Mouse (Mus musculus) hindbrain, embryonic 14.5 days (tissue): Measurements from ENCODE around the gene Guca2a. TPM values are rescaled to one million over a fixed set of nuclear protein-coding genes. Genes with fewer than 3 reads are reported as not detected.
A peak's percentile ranks its signal among the peaks of the same experiment; 100 is the strongest.

Experiments used
- ATAC-seq: fragments of 200-750 bp; cut with Nextera tagmentation; 2 replicates; pipeline ENCODE4 v1.8.0; 2017; ENCODE audit warnings: moderate number of reproducible peaks, mild to moderate bottlenecking, moderate TSS enrichment, moderate library complexity; ENCODE audit not compliant: low FRiP score
- DNase-seq: peaks from one replicate; pipeline ENCODE4 v3.0.0-alpha.2; 2015; ENCODE audit warnings: low spot score
- H3K27ac ChIP-seq: fragments of 300-500 bp; sonication (generic); 2 replicates; pipeline ENCODE4 v1.5.1; 2014; ENCODE audit warnings: mild to moderate bottlenecking, moderate library complexity
- H3K27me3 ChIP-seq: fragments of 300-500 bp; sonication (generic); 2 replicates; pipeline ENCODE4 v1.6.1; 2014; ENCODE audit warnings: mild to moderate bottlenecking, low read length, mixed read lengths; ENCODE audit not compliant: control insufficient read depth, insufficient read depth
- H3K36me3 ChIP-seq: fragments of 300-500 bp; sonication (generic); replicated peaks from 2 replicates; pipeline ENCODE4 v1.6.1; 2014; ENCODE audit not compliant: control insufficient read depth, insufficient read depth
- H3K4me1 ChIP-seq: fragments of 300-500 bp; sonication (generic); replicated peaks from 2 replicates; pipeline ENCODE4 v1.6.1; 2014; ENCODE audit warnings: antibody characterized with exemption, low read length, mixed read lengths; ENCODE audit not compliant: control insufficient read depth, insufficient read depth
- H3K4me2 ChIP-seq: fragments of 300-500 bp; sonication (generic); replicated peaks from 2 replicates; pipeline ENCODE4 v1.6.1; 2014; ENCODE audit warnings: mild to moderate bottlenecking, moderate library complexity
- H3K4me3 ChIP-seq: fragments of 300-500 bp; sonication (generic); replicated peaks from 2 replicates; pipeline ENCODE4 v1.5.1; 2014; ENCODE audit warnings: mild to moderate bottlenecking, low read length
- H3K9ac ChIP-seq: fragments of 300-500 bp; sonication (generic); 2 replicates; pipeline ENCODE4 v1.6.1; 2014
- H3K9me3 ChIP-seq: fragments of 300-500 bp; sonication (generic); 2 replicates; pipeline ENCODE4 v1.6.1; 2016; ENCODE audit warnings: low read length; ENCODE audit not compliant: control insufficient read depth
- WGBS: fragments of 180-500 bp; shearing (Covaris S2); extraction: QIAGEN DNeasy Blood & Tissue Kit; methylation state at CpG from one replicate; pipeline ENCODE4 v1.1.7; 2014; 5-methylcytosine and 5-hydroxymethylcytosine counted together
- polyA plus RNA-seq: library from polyadenylated mRNA; unstranded; fragments of >200 nt; fragmentation: Nextera tagmentation; extraction: Ambion mirVana; gene quantifications from 2 replicates; pipeline ENCODE4 v1.2.1, GENCODE M21; 2014

Guca2a gene
- polyA plus RNA-seq, 1 experiment from 2014 or later: not detected

GRCm38 (mm10) chr4:119662151-119662550 is 24.6 kb downstream of the Guca2a start:
- ATAC-seq: no peak
- no peak for DNase-seq
- H3K4me2 ChIP-seq: no peak overlapping the region
- H3K9me3 ChIP-seq: no peaks in the 10 kb centered on the region
- no peak overlapping the region for H3K4me3 ChIP-seq
- 71% methylated on average over 4 of the region's 4 CpGs for WGBS
- no peaks in the 10 kb centered on the region for H3K27me3 ChIP-seq
- H3K36me3 ChIP-seq: no peaks in the 10 kb centered on the region
- no peak overlapping the region for H3K27ac ChIP-seq
- no peaks in the 10 kb centered on the region for H3K4me1 ChIP-seq
- no peak overlapping the region for H3K9ac ChIP-seq

DNA sequence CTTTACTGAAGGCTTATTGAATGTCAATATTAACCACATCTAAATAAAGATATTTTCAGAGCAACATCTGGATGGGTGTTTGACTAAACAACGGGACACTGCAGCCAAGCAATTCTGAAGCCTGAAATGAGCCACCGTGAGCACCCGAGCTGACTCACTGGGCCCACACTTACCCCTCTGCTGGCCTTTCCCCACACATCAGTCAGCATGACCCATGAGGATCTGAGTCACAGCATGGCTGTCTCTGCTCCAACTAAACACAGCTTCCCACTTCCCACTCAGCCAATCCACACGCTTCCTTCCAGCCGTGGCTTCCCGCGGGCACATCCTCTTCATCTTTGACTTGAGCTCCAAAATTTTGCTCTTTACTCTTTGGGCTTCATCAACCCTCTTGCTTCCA is 25.5 kb downstream of the Guca2a start:
- ATAC-seq (no peak), DNase-seq (no peak)
- 92% methylated on average over 7 of the region's 7 CpGs for WGBS

GRCm38 (mm10) chr4:119663409-119664095 is 26.0 kb downstream of the Guca2a start:
- DNase-seq (no peak), ATAC-seq (no peak)
- no peak overlapping the region for H3K4me2 ChIP-seq
- H3K9me3 ChIP-seq: no peaks in the 10 kb centered on the region
- H3K27me3 ChIP-seq: no peaks in the 10 kb centered on the region
- no peak overlapping the region for H3K4me3 ChIP-seq
- no peak overlapping the region for H3K27ac ChIP-seq
- WGBS: 96% methylated on average over 14 of the region's 14 CpGs
- H3K4me1 ChIP-seq: no peaks in the 10 kb centered on the region
- no peaks in the 10 kb centered on the region for H3K36me3 ChIP-seq
- no peak overlapping the region for H3K9ac ChIP-seq

More for the DNA sequence above, 25.5 kb downstream of the Guca2a start:
- H3K36me3 ChIP-seq: no peaks in the 10 kb centered on the region
- no peaks in the 10 kb centered on the region for H3K27me3 ChIP-seq
- H3K9ac ChIP-seq: no peak overlapping the region
- no peaks in the 10 kb centered on the region for H3K4me1 ChIP-seq
- H3K4me3 ChIP-seq: no peak overlapping the region
- H3K9me3 ChIP-seq: no peaks in the 10 kb centered on the region
- H3K4me2 ChIP-seq: no peak overlapping the region
- H3K27ac ChIP-seq: no peak overlapping the region

GRCm38 (mm10) chr4:119665166-119665565 is 27.7 kb downstream of the Guca2a start:
- DNase-seq: no peak
- Histone ChIP-seq H3K9me3 (no peaks in the 10 kb centered on the region), H3K36me3 (no peaks in the 10 kb centered on the region), H3K27me3 (no peaks in the 10 kb centered on the region), H3K4me3 (no peak overlapping the region), H3K9ac (no peak overlapping the region), H3K27ac (no peak overlapping the region), H3K4me2 (no peak overlapping the region), H3K4me1 (peaks cover 9% of the 10 kb centered on the region)
- ATAC-seq: no peak
- 85% methylated on average over 2 of the region's 2 CpGs for whole genome bisulfite sequencing

DNA sequence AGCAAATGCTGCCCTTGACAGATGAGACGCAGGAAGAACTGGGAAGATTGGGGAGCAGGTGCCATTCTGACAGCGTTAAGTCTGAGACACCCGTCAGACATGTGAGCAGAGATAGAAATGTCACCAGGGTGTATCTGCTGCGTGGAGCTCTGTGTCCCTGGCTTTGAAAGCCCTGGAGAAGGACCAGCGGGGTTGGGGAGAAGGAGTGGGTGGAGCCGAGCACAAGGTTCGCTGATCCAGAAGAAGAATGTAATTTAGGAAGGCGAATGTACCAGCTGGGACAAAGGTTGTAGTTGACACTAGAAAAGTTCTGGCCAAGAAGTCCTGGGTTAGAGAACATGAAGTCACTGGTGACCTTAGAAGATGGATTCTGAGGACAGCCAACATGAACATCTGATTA is 28.6 kb downstream of the Guca2a start:
- no peak overlapping the region for H3K27ac ChIP-seq
- no peak overlapping the region for H3K4me3 ChIP-seq
- no peaks in the 10 kb centered on the region for H3K27me3 ChIP-seq
- H3K9me3 ChIP-seq: no peaks in the 10 kb centered on the region
- H3K36me3 ChIP-seq: no peaks in the 10 kb centered on the region
- DNase-seq: no peak
- no peak overlapping the region for H3K4me2 ChIP-seq
- H3K4me1 ChIP-seq: peaks cover 14% of the 10 kb centered on the region
- H3K9ac ChIP-seq: no peak overlapping the region
- no peak for ATAC-seq
- 21% methylated on average over 8 of the region's 8 CpGs for WGBS

- Histone ChIP-seq H3K4me3 (no peak overlapping the region), H3K27me3 (no peaks in the 10 kb centered on the region), H3K36me3 (no peaks in the 10 kb centered on the region), H3K9ac (no peak overlapping the region), H3K4me2 (no peak overlapping the region), H3K9me3 (no peaks in the 10 kb centered on the region), H3K27ac (no peak overlapping the region), H3K4me1 (peaks cover 14% of the 10 kb centered on the region)
- 24% methylated on average over 5 of the region's 5 CpGs for WGBS
- no peak for ATAC-seq
- DNase-seq: peak; percentile 62
Observed at GRCm38 (mm10) chr4:119667454-119667853, 29.9 kb downstream of the Guca2a start.

DNA sequence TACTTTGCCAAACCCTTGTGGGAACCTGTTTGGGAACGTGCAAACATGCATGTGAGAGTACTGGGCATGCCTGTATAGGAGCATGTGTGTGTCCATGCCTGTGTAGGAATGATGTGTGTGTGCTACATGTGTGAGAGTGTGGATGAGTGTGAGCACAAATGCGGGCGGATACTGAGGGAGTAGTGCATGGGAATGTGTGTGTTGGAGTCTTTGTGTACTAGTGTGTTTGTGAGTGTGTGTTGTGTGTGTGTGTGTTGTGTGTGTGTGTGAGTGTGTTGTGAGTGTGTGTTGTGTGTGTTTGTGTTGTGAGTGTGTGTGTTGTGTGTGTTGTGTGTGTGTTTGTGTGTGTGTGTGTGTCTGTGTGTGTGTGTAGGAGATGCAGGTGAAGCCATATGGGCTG is 30.7 kb downstream of the Guca2a start:
- Histone ChIP-seq H3K9ac (no peak overlapping the region), H3K9me3 (no peaks in the 10 kb centered on the region), H3K36me3 (no peaks in the 10 kb centered on the region), H3K27me3 (no peaks in the 10 kb centered on the region), H3K4me1 (peaks cover 14% of the 10 kb centered on the region), H3K27ac (no peak overlapping the region), H3K4me3 (no peak overlapping the region), H3K4me2 (no peak overlapping the region)
- ATAC-seq (no peak), DNase-seq (no peak)
- WGBS: 91% methylated on average over 3 of the region's 3 CpGs

DNA sequence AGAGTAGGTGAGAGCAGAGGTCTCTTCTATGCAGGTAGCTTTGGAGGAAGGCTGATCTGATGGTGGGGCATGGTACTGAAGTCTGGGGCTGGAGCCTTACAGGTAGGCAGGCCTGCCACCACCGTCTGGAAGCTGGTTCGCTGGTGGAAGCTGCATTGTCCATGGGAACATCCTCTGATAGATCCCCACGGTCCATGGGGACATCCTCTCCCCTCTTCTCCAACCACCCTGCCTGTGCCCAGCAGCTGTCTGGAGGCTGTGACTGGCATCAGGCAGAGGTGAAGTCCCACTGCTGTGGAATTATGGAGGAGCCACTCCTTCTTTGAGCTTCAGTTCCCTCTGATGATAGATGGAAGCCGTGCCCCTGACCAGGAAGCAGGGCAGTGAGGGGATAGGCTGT is 31.1 kb downstream of the Guca2a start:
- H3K36me3 ChIP-seq: no peaks in the 10 kb centered on the region
- H3K4me3 ChIP-seq: no peak overlapping the region
- ATAC-seq (no peak), DNase-seq (no peak)
- H3K27ac ChIP-seq: no peak overlapping the region
- H3K9ac ChIP-seq: no peak overlapping the region
- 76% methylated on average over 4 of the region's 4 CpGs for WGBS
- no peak overlapping the region for H3K4me2 ChIP-seq
- no peaks in the 10 kb centered on the region for H3K9me3 ChIP-seq
- H3K4me1 ChIP-seq: peaks cover 14% of the 10 kb centered on the region
- H3K27me3 ChIP-seq: no peaks in the 10 kb centered on the region

GRCm38 (mm10) chr4:119669356-119670209 is 32.1 kb downstream of the Guca2a start:
- no peak for ATAC-seq
- WGBS: 61% methylated on average over 10 of the region's 10 CpGs
- peak overlapping the region; percentile 45; the same call in 1 of the 2 replicates for H3K27ac ChIP-seq

More at GRCm38 (mm10) chr4:119669356-119670209, 32.1 kb downstream of the Guca2a start:
- no peak overlapping the region for H3K9ac ChIP-seq
- H3K4me3 ChIP-seq: no peak overlapping the region
- H3K9me3 ChIP-seq: no peaks in the 10 kb centered on the region
- H3K27me3 ChIP-seq: no peaks in the 10 kb centered on the region
- no peak for DNase-seq
- H3K36me3 ChIP-seq: no peaks in the 10 kb centered on the region
- H3K4me2 ChIP-seq: no peak overlapping the region
- peaks cover 14% of the 10 kb centered on the region for H3K4me1 ChIP-seq
